Mouse (Mus musculus) lung, postnatal 0 days (tissue): ENCODE data around the gene Kifc3.

Experiments
- CTCF ChIP-seq: IDR thresholded peaks from 2 replicates; pipeline ENCODE4 v1.5.1; 2016; ENCODE audit warnings: antibody characterized with exemption, mild to moderate bottlenecking
- EP300 ChIP-seq: IDR thresholded peaks from 2 replicates; pipeline ENCODE4 v1.6.1; 2016; ENCODE audit warnings: antibody characterized with exemption, mild to moderate bottlenecking, control low read depth

DNA sequence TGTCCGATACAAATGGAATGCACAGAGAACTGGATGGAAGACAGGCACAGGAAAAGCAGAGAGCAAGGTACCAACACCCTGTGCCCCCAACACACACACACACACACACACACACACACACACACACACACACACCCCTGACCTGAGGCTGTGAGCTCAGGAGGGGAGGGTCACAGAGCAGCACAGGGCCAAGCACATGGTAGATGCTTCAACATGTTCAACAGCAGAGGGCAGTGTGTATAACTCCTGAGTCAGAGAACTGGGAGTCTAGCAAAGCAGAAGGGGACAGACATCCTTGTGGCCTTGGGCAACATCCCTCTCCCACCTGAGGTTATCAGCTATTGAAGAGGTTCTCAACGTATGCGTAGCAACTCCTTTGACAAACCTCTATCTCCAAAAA, 88.9 kb downstream of the Kifc3 start:
- TF ChIP-seq CTCF (peak; percentile 80), EP300 (no peak)
